Mouse (Mus musculus): ENCODE results near the gene Rab35. TPM values are rescaled to one million over a fixed set of nuclear protein-coding genes. Genes with fewer than 3 reads are reported as not detected.

The Rab35 gene
- total and polyA plus RNA-seq, 2 experiments: 5.5 to 21.3 TPM

GRCm38 (mm10) chr5:115603561-115603960, 28.1 kb upstream of the Rab35 start:
- H3K4me3 ChIP-seq (ENCODE audit: insufficient read depth, low read depth, low read length): no peak overlapping the region

GRCm38 (mm10) chr5:115611566-115611965, 20.1 kb upstream of the Rab35 start:
- H3K36me3 ChIP-seq (ENCODE audit: control insufficient read depth, insufficient read depth, low read length): peaks cover 19% of the 10 kb centered on the region
- H3K9ac ChIP-seq (ENCODE audit: low read depth, low read length): no peak overlapping the region
- 97% methylated on average over 11 of the region's 11 CpGs for WGBS
- no peak overlapping the region for H3K4me3 ChIP-seq (ENCODE audit: insufficient read depth, low read depth, low read length)
- no peaks in the 10 kb centered on the region for H3K79me2 ChIP-seq (ENCODE audit: control insufficient read depth, insufficient read depth, low read length)
- TF ChIP-seq CTCF (IDR thresholded peaks at IDR 0.05; ENCODE audit: low read depth, low read length): no peak
- no peak for TF ChIP-seq POLR2A (IDR thresholded peaks at IDR 0.05; ENCODE audit: extremely low read depth, insufficient read depth, low read length)
- no peaks in the 10 kb centered on the region for H3K4me1 ChIP-seq (ENCODE audit: control insufficient read depth, insufficient read depth, low read length)
- H3K27me3 ChIP-seq (ENCODE audit: control insufficient read depth, insufficient read depth, low read length): no peaks in the 10 kb centered on the region
- H3K27ac ChIP-seq (replicated peaks; ENCODE audit: insufficient read depth, low read depth, low read length): no peak overlapping the region
- DNase-seq (ENCODE audit: extremely low read depth, low read depth, low spot score): no peak

More at GRCm38 (mm10) chr5:115603561-115603960, 28.1 kb upstream of the Rab35 start:
- Histone ChIP-seq H3K4me1 (ENCODE audit: control insufficient read depth, insufficient read depth, low read length) (no peaks in the 10 kb centered on the region), H3K79me2 (ENCODE audit: control insufficient read depth, insufficient read depth, low read length) (peaks cover 2% of the 10 kb centered on the region; the same call in 1 of the 2 replicates), H3K9ac (ENCODE audit: low read depth, low read length) (no peak overlapping the region), H3K36me3 (ENCODE audit: control insufficient read depth, insufficient read depth, low read length) (peaks cover 21% of the 10 kb centered on the region; the same call in 1 of the 2 replicates), H3K27me3 (ENCODE audit: control insufficient read depth, insufficient read depth, low read length) (no peaks in the 10 kb centered on the region), H3K27ac (replicated peaks; ENCODE audit: insufficient read depth, low read depth, low read length) (no peak overlapping the region)
- no peak for DNase-seq (ENCODE audit: extremely low read depth, low read depth, low spot score)
- TF ChIP-seq CTCF (IDR thresholded peaks at IDR 0.05; ENCODE audit: low read depth, low read length): no peak
- 88% methylated on average over 6 of the region's 6 CpGs for WGBS

GRCm38 (mm10) chr5:115613332-115613731, 18.4 kb upstream of the Rab35 start:
- Histone ChIP-seq H3K27me3 (ENCODE audit: control insufficient read depth, insufficient read depth, low read length) (no peaks in the 10 kb centered on the region), H3K79me2 (ENCODE audit: control insufficient read depth, insufficient read depth, low read length) (no peaks in the 10 kb centered on the region), H3K4me1 (ENCODE audit: control insufficient read depth, insufficient read depth, low read length) (no peaks in the 10 kb centered on the region), H3K36me3 (ENCODE audit: control insufficient read depth, insufficient read depth, low read length) (peaks cover 16% of the 10 kb centered on the region), H3K27ac (replicated peaks; ENCODE audit: insufficient read depth, low read depth, low read length) (no peak overlapping the region), H3K4me3 (ENCODE audit: insufficient read depth, low read depth, low read length) (no peak overlapping the region), H3K9ac (ENCODE audit: low read depth, low read length) (no peak overlapping the region)
- DNase-seq (ENCODE audit: extremely low read depth, low read depth, low spot score): no peak
- TF ChIP-seq CTCF (IDR thresholded peaks at IDR 0.05; ENCODE audit: low read depth, low read length): no peak
- TF ChIP-seq POLR2A (IDR thresholded peaks at IDR 0.05; ENCODE audit: extremely low read depth, insufficient read depth, low read length): no peak
- 97% methylated on average over 9 of the region's 9 CpGs for WGBS

GRCm38 (mm10) chr5:115614948-115615347, 16.8 kb upstream of the Rab35 start:
- peak; percentile 51 for DNase-seq (ENCODE audit: extremely low read depth, low read depth, low spot score)
- Histone ChIP-seq H3K9ac (ENCODE audit: low read depth, low read length) (no peak overlapping the region), H3K79me2 (ENCODE audit: control insufficient read depth, insufficient read depth, low read length) (no peaks in the 10 kb centered on the region), H3K27ac (replicated peaks; ENCODE audit: insufficient read depth, low read depth, low read length) (no peak overlapping the region), H3K4me1 (ENCODE audit: control insufficient read depth, insufficient read depth, low read length) (no peaks in the 10 kb centered on the region), H3K36me3 (ENCODE audit: control insufficient read depth, insufficient read depth, low read length) (peaks cover 15% of the 10 kb centered on the region), H3K27me3 (ENCODE audit: control insufficient read depth, insufficient read depth, low read length) (no peaks in the 10 kb centered on the region), H3K4me3 (ENCODE audit: insufficient read depth, low read depth, low read length) (no peak overlapping the region)
- WGBS: 60% methylated on average over 7 of the region's 7 CpGs
- TF ChIP-seq CTCF (IDR thresholded peaks at IDR 0.05; ENCODE audit: low read depth, low read length) (peak; percentile 79), POLR2A (IDR thresholded peaks at IDR 0.05; ENCODE audit: extremely low read depth, insufficient read depth, low read length) (no peak)

GRCm38 (mm10) chr5:115619690-115620089, 12.0 kb upstream of the Rab35 start:
- no peak overlapping the region for H3K4me3 ChIP-seq (ENCODE audit: insufficient read depth, low read depth, low read length)
- DNase-seq (ENCODE audit: extremely low read depth, low read depth, low spot score): no peak
- H3K4me1 ChIP-seq (ENCODE audit: control insufficient read depth, insufficient read depth, low read length): no peaks in the 10 kb centered on the region
- 93% methylated on average over 15 of the region's 15 CpGs for WGBS
- TF ChIP-seq CTCF (IDR thresholded peaks at IDR 0.05; ENCODE audit: low read depth, low read length) (no peak), POLR2A (IDR thresholded peaks at IDR 0.05; ENCODE audit: extremely low read depth, insufficient read depth, low read length) (no peak)
- H3K27ac ChIP-seq (replicated peaks; ENCODE audit: insufficient read depth, low read depth, low read length): no peak overlapping the region
- H3K36me3 ChIP-seq (ENCODE audit: control insufficient read depth, insufficient read depth, low read length): peaks cover 10% of the 10 kb centered on the region
- no peaks in the 10 kb centered on the region for H3K27me3 ChIP-seq (ENCODE audit: control insufficient read depth, insufficient read depth, low read length)
- H3K79me2 ChIP-seq (ENCODE audit: control insufficient read depth, insufficient read depth, low read length): no peaks in the 10 kb centered on the region
- H3K9ac ChIP-seq (ENCODE audit: low read depth, low read length): no peak overlapping the region

- TF ChIP-seq POLR2A (IDR thresholded peaks at IDR 0.05; ENCODE audit: extremely low read depth, insufficient read depth, low read length): no peak
- no peak for TF ChIP-seq CTCF (IDR thresholded peaks at IDR 0.05; ENCODE audit: low read depth, low read length)
- no peaks in the 10 kb centered on the region for H3K79me2 ChIP-seq (ENCODE audit: control insufficient read depth, insufficient read depth, low read length)
- no peak overlapping the region for H3K9ac ChIP-seq (ENCODE audit: low read depth, low read length)
- no peak overlapping the region for H3K27ac ChIP-seq (replicated peaks; ENCODE audit: insufficient read depth, low read depth, low read length)
- peaks cover 3% of the 10 kb centered on the region; the same call in 1 of the 2 replicates for H3K36me3 ChIP-seq (ENCODE audit: control insufficient read depth, insufficient read depth, low read length)
- no peaks in the 10 kb centered on the region for H3K27me3 ChIP-seq (ENCODE audit: control insufficient read depth, insufficient read depth, low read length)
- no peak for DNase-seq (ENCODE audit: extremely low read depth, low read depth, low spot score)
- WGBS: 87% methylated on average over 7 of the region's 7 CpGs
- H3K4me3 ChIP-seq (ENCODE audit: insufficient read depth, low read depth, low read length): no peak overlapping the region
- no peaks in the 10 kb centered on the region for H3K4me1 ChIP-seq (ENCODE audit: control insufficient read depth, insufficient read depth, low read length)
These were observed 9.0 kb upstream of the Rab35 start for GRCm38 (mm10) chr5:115622686-115623085.

All from liver, adult 2 months (tissue).